8 mouse cellular contexts compared by ENCODE assay signal in genomic region chr19:16131831-16132230, GRCm38 (mm10). TPM values are rescaled to one million over a fixed set of nuclear protein-coding genes. Genes with fewer than 3 reads are reported as not detected.
DNase-seq lines count a peak whose midpoint lies in the region; ATAC-seq lines count a peak whose summit lies in the region.

No protein-coding gene starts in this region.

- peaks cover 19% of the 10 kb centered on the region; the same call in 1 of the 2 replicates for H3K4me1 ChIP-seq in limb, embryonic 15.5 days

- 16% methylated on average over 6 of the region's 6 CpGs for WGBS in limb, embryonic 15.5 days

- H3K27ac ChIP-seq in limb, embryonic 15.5 days, result peak overlapping the region; percentile 97

- DNase-seq in cerebellum, adult 9-10 months, result peak; percentile 75
- DNase-seq in cerebellum, adult 18-20 months, result no peak
- DNase-seq in urinary bladder, postnatal 14 days (ENCODE audit: low spot score), result peak; percentile 14
- no peak for DNase-seq in urinary bladder, postnatal 10 days (ENCODE audit: low spot score)
- DNase-seq in testis, postnatal 14 days (ENCODE audit: low spot score), result peak; percentile 26
- no peak for DNase-seq in thymus, postnatal 10 days (ENCODE audit: low spot score in 2 of 2)
- DNase-seq in layer of hippocampus, adult 9-10 months (ENCODE audit: low spot score), result no peak

- H3K9me3 ChIP-seq in limb, embryonic 15.5 days, result no peaks in the 10 kb centered on the region

- H3K4me2 ChIP-seq in limb, embryonic 15.5 days, result peak overlapping the region; percentile 61

- no peak for ATAC-seq in limb, embryonic 15.5 days (ENCODE audit: insufficient number of reproducible peaks, low FRiP score, low TSS enrichment, low read depth)

- peak overlapping the region; percentile 85 for H3K9ac ChIP-seq in limb, embryonic 15.5 days

- no peaks in the 10 kb centered on the region for H3K27me3 ChIP-seq in limb, embryonic 15.5 days

- H3K36me3 ChIP-seq in limb, embryonic 15.5 days, result no peaks in the 10 kb centered on the region

- H3K4me3 ChIP-seq in limb, embryonic 15.5 days, result peak overlapping the region; percentile 81

RNA-seq across cellular contexts. Expression of gene Gnaq, which starts 0.8 kb away (rescaled TPM):
- polyA plus RNA-seq in limb, embryonic 15.5 days (2015; fragmentation: Nextera tagmentation; extraction: Ambion mirVana), result 25.4 and 33.0 TPM in 2 replicates

Comparison
In these comparisons a context has a peak if more than half of its experiments do, and no peak if none do; other contexts are left out.
1. DNase-seq: peak in cerebellum, adult 9-10 months (single experiment), urinary bladder, postnatal 14 days (single experiment) and testis, postnatal 14 days (single experiment); none in cerebellum, adult 18-20 months (0 of 2), urinary bladder, postnatal 10 days (single experiment), thymus, postnatal 10 days (0 of 2) and layer of hippocampus, adult 9-10 months (single experiment).